Mouse (Mus musculus) stomach, embryonic 16.5 days (tissue): ENCODE data around the gene Msi2. TPM values are rescaled to one million over a fixed set of nuclear protein-coding genes. Genes with fewer than 3 reads are reported as not detected.

Experiments
- ATAC-seq: fragments of 200-750 bp; cut with Nextera tagmentation; 2 replicates; pipeline ENCODE4 v1.8.0; 2017; ENCODE audit warnings: moderate number of reproducible peaks, moderate TSS enrichment; ENCODE audit not compliant: insufficient read depth, low FRiP score
- H3K27ac ChIP-seq: fragments of 300-500 bp; sonication (generic); 2 replicates; pipeline ENCODE4 v1.5.1; 2014; ENCODE audit warnings: low read length
- H3K27me3 ChIP-seq: fragments of 300-500 bp; sonication (generic); 2 replicates; pipeline ENCODE4 v1.6.1; 2014; ENCODE audit warnings: low read length, control low read depth, mixed read lengths; ENCODE audit not compliant: control insufficient read depth, insufficient read depth
- H3K36me3 ChIP-seq: fragments of 300-500 bp; sonication (generic); 2 replicates; pipeline ENCODE4 v1.6.1; 2014; ENCODE audit warnings: low read length; ENCODE audit not compliant: control insufficient read depth, insufficient read depth
- H3K4me1 ChIP-seq: fragments of 300-500 bp; sonication (generic); 2 replicates; pipeline ENCODE4 v1.6.1; 2014; ENCODE audit warnings: low read length, control low read depth, mixed read lengths; ENCODE audit not compliant: control insufficient read depth, insufficient read depth
- H3K4me2 ChIP-seq: fragments of 300-500 bp; sonication (generic); 2 replicates; pipeline ENCODE4 v1.6.1; 2014; ENCODE audit warnings: low read depth, low read length, mixed read lengths
- H3K4me3 ChIP-seq: fragments of 300-500 bp; sonication (generic); replicated peaks from 2 replicates; pipeline ENCODE4 v1.5.1; 2014; ENCODE audit warnings: mild to moderate bottlenecking, low read length
- H3K9ac ChIP-seq: fragments of 300-500 bp; sonication (generic); 2 replicates; pipeline ENCODE4 v1.6.1; 2014; ENCODE audit warnings: low read length
- H3K9me3 ChIP-seq: fragments of 300-500 bp; sonication (generic); replicated peaks from 2 replicates; pipeline ENCODE4 v1.6.1; 2016; ENCODE audit warnings: low read length, control low read depth; ENCODE audit not compliant: control insufficient read depth
- WGBS: fragments of 180-500 bp; shearing (Covaris S2); extraction: QIAGEN DNeasy Blood & Tissue Kit; methylation state at CpG from one replicate; pipeline ENCODE4 v1.1.7; 2014; 5-methylcytosine and 5-hydroxymethylcytosine counted together
- polyA plus RNA-seq: library from polyadenylated mRNA; unstranded; fragments of >200 nt; fragmentation: Nextera tagmentation; extraction: Ambion mirVana; gene quantifications from 2 replicates; pipeline ENCODE4 v1.2.1, GENCODE M21; 2015

Gene Msi2
- polyA plus RNA-seq, 1 experiment from 2014 or later, result 11.7 TPM

DNA sequence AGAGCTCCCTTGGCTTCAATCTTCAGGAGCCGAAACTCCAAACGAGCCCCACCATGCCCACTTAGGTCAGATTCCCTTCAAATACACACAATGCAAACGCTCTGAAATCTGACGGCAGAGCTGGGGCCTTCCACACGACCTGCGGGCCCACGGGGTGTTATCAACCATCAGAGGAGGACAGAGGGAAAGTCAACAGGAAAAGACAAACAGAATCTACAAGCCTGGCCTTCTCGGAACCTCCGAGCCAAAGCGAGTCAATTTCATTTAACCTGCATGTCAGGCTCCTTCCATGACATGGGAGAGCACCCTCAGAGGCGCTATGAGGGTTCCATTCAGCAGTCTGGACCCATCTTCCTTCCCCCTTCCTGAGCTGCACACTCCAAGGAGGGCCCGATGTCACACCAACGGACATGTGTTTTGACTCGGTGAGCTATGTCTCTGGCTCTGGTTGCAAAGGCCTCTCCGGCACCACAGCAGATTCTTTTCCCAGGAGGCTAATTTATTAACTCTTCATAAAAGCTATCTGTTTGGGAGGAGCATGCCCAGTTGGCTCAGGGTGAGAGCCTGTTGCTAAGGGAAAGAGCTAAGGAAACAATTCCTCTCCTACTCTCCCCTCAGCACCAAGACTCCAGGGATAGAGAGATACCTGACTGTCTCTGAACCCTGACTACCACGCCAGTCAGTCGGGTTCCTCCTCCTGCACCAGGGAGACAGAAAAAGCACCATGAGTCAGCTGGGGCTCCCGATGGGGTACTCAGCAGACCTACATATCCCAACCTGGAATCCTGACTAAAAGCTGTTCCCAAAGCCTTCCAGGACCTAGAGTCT, 42.6 kb downstream of the Msi2 start:
- Histone ChIP-seq H3K36me3 (peaks cover 5% of the 10 kb centered on the region; the same call in 1 of the 2 replicates), H3K27ac (no peak overlapping the region; the same call in 1 of the 2 replicates), H3K27me3 (no peaks in the 10 kb centered on the region), H3K9ac (no peak overlapping the region), H3K4me1 (peaks cover 17% of the 10 kb centered on the region; the same call in 1 of the 2 replicates), H3K9me3 (no peaks in the 10 kb centered on the region), H3K4me2 (no peak overlapping the region), H3K4me3 (no peak overlapping the region)
- WGBS, result 56% methylated on average over 18 of the region's 18 CpGs
- ATAC-seq, result no peak

DNA sequence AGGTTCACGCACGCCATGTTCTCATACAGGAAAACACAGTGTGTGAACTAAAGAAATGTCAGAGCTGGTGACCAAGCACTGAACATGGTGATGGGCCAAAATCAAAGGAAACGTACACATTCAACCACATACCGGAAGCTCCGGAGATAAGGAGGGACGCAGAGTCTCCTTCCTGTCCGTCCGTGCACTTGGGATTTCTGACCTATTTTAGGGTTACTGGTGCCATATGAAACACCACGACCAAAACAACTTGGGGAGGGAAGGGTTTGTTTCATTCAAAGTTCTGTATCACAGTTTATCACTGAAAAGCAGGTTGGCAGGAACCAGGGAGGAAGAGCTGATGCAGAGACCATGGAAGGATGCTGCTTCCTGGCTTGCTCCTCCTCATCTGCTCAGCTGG, 44.2 kb downstream of the Msi2 start:
- H3K9me3 ChIP-seq, result no peaks in the 10 kb centered on the region
- no peak overlapping the region for H3K4me3 ChIP-seq
- ATAC-seq, result no peak
- H3K4me2 ChIP-seq, result no peak overlapping the region
- WGBS, result 86% methylated on average over 9 of the region's 9 CpGs
- H3K4me1 ChIP-seq, result peaks cover 17% of the 10 kb centered on the region; the same call in 1 of the 2 replicates
- no peaks in the 10 kb centered on the region for H3K27me3 ChIP-seq
- peaks cover 5% of the 10 kb centered on the region; the same call in 1 of the 2 replicates for H3K36me3 ChIP-seq
- no peak overlapping the region for H3K9ac ChIP-seq
- no peak overlapping the region for H3K27ac ChIP-seq

DNA sequence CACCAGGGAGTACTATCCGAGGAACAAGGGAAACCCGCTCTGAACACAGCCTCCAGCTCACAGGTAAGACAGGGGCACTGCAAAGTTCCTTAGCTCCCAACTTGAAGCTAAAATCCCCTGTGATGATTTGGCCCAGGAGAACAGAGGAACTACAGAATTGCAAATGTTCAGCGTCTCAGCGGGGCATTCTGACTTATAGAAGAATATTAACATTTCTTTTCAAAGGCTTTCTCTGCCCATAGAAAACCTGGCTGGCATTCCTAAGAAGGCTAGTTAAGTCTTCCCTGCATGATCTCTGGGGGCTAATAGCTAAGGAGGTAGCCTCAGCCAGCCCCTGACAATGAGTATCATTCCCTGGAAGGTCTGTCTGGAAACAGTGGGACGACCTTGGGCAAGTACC, 47.4 kb downstream of the Msi2 start:
- Histone ChIP-seq H3K4me1 (peaks cover 5% of the 10 kb centered on the region; the same call in 1 of the 2 replicates), H3K27me3 (no peaks in the 10 kb centered on the region), H3K9ac (no peak overlapping the region), H3K36me3 (peaks cover 9% of the 10 kb centered on the region; the same call in 1 of the 2 replicates), H3K4me3 (no peak overlapping the region), H3K4me2 (no peak overlapping the region), H3K27ac (no peak overlapping the region), H3K9me3 (no peaks in the 10 kb centered on the region)
- ATAC-seq, result no peak
- WGBS, result 88% methylated on average over 5 of the region's 5 CpGs

DNA sequence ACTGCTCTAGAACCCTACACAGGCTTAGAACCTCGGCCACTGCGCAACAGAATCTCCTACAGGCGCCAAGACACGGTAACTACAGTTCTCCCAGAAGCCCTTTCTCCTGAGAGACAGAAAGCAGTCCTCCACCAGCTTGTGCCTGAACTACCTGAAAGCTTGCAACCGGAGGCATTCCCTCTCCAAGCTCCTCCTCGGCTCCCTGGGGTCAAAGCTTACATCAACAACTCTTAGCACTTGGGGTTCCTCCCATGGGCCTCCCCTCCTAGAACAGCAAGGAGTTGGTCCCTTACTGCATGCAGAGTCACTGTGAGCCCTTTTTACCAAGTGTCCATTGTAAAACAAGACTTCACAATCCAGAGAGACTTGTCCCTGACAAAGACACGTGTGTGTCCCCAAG, 49.2 kb downstream of the Msi2 start:
- no peak overlapping the region for H3K4me2 ChIP-seq
- no peaks in the 10 kb centered on the region for H3K9me3 ChIP-seq
- no peaks in the 10 kb centered on the region for H3K4me1 ChIP-seq
- H3K9ac ChIP-seq, result no peak overlapping the region
- no peak overlapping the region for H3K4me3 ChIP-seq
- H3K27ac ChIP-seq, result no peak overlapping the region
- WGBS, result 80% methylated on average over 7 of the region's 7 CpGs
- H3K27me3 ChIP-seq, result no peaks in the 10 kb centered on the region
- no peak for ATAC-seq
- H3K36me3 ChIP-seq, result peaks cover 8% of the 10 kb centered on the region; the same call in 1 of the 2 replicates

DNA sequence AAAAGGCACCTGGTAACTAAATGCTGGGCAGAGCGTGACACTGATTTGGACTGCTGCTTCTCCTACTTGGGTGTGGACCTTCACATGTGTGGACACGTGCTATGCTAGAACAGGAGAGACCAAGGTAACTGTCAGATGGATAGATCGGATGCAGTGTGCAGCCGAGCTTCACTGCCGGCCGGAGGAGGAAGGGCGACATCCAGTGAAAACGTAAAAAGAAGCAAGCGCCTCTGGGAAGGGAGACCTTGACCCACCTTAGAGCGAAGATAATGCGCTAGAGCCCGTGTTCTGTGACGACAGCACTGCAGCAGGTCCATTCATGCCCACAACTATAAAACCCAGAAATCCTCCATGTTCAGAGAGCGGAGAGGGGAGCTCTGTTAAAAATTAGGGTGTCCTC, 50.0 kb downstream of the Msi2 start:
- 89% methylated on average over 14 of the region's 14 CpGs for WGBS

DNA sequence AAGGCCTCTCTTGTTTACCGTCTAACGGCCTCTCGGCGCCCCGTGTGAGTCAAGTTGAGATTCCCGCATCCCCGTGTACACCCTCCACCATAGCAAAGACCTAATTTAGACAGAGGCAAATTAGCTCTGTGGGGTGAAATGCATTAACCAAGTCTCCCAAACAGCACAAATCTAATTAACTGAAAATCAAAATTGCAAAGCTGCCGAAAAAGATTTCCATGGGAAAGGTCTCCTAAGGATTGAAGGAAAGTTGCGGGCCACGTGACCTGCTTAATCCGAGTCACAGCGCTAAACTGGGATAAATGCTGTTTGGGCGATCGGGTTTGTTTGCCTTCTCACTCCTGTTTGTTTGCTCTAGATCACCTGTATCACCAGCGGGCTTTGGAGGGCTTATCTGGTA, 52.5 kb downstream of the Msi2 start:
- 72% methylated on average over 15 of the region's 15 CpGs for WGBS
- Histone ChIP-seq H3K4me3 (no peak overlapping the region), H3K9ac (no peak overlapping the region), H3K27ac (no peak overlapping the region), H3K36me3 (0 out of 2 replicates have a peak, but pooled peaks cover 4% of the 10 kb centered on the region), H3K9me3 (no peaks in the 10 kb centered on the region), H3K4me1 (no peaks in the 10 kb centered on the region), H3K4me2 (no peak overlapping the region), H3K27me3 (no peaks in the 10 kb centered on the region)
- ATAC-seq, result no peak

More for the DNA sequence above, 50.0 kb downstream of the Msi2 start:
- no peak overlapping the region for H3K4me2 ChIP-seq
- no peak overlapping the region for H3K9ac ChIP-seq
- H3K27me3 ChIP-seq, result no peaks in the 10 kb centered on the region
- H3K4me1 ChIP-seq, result no peaks in the 10 kb centered on the region
- no peak for ATAC-seq
- no peak overlapping the region for H3K4me3 ChIP-seq
- no peaks in the 10 kb centered on the region for H3K9me3 ChIP-seq
- 0 out of 2 replicates have a peak, but pooled peaks cover 4% of the 10 kb centered on the region for H3K36me3 ChIP-seq
- no peak overlapping the region for H3K27ac ChIP-seq

DNA sequence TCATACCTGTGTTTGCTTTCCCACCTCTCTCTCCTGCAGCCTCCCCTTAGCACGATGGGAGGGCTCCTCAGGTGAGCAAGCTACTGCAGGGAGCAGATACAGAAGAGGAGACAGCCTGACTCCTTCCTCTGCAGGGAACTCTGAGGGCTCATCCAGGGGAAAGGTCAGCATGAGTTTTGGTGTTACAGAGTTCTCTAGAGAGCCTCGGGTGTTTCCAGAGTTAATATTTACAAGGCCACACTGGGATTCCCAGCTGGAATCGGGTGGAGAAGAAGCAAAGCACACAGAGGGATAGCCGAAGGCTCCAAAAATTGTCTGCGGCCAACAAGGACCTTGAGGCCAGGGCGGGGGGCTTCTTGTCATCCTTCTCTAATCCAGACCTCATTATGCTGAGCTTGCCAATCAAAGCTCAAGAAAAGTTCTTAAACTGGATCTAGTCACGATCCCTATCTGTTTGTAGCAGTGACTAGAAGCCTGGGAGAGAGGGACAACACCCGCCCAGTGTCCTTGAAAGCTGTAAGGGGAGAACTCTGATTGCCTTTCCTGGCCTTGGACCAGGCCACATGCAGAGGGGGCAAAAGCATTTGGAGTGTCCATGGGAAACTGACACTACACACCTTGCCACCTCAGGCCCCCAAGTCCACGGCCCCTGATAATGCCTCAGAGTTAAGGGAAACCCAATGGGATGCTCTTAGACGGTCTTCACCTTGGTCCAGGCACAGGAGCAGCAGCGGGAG, 56.7 kb downstream of the Msi2 start:
- Histone ChIP-seq H3K4me2 (no peak overlapping the region), H3K4me3 (no peak overlapping the region), H3K27ac (no peak overlapping the region), H3K9me3 (no peaks in the 10 kb centered on the region), H3K9ac (no peak overlapping the region), H3K27me3 (no peaks in the 10 kb centered on the region), H3K4me1 (no peaks in the 10 kb centered on the region), H3K36me3 (no peaks in the 10 kb centered on the region)
- ATAC-seq, result no peak
- WGBS, result 67% methylated on average over 11 of the region's 11 CpGs

DNA sequence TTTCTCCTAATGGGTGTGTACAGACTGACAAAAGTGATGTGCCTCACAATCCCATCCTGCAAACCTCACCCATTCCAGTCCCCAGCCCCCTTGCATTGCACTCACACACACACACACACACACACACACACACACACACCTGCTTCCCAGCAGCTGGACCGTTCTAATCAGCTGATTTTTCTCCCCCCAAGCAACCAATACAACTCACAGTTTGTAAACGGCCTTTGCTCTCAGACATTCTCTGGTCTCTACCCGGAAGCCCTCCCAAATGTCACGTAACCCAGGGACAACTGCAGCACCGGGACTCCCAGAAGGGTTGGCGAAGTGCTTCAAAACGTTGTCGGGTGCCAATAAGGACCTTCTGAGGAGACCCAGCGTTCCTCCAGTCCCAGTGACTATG, 57.9 kb downstream of the Msi2 start:
- no peaks in the 10 kb centered on the region for H3K36me3 ChIP-seq
- 81% methylated on average over 9 of the region's 9 CpGs for WGBS
- H3K4me3 ChIP-seq, result no peak overlapping the region
- no peak overlapping the region for H3K9ac ChIP-seq
- no peak overlapping the region for H3K4me2 ChIP-seq
- ATAC-seq, result no peak
- no peaks in the 10 kb centered on the region for H3K9me3 ChIP-seq
- no peak overlapping the region for H3K27ac ChIP-seq
- no peaks in the 10 kb centered on the region for H3K27me3 ChIP-seq
- H3K4me1 ChIP-seq, result peaks cover 4% of the 10 kb centered on the region; the same call in 1 of the 2 replicates

DNA sequence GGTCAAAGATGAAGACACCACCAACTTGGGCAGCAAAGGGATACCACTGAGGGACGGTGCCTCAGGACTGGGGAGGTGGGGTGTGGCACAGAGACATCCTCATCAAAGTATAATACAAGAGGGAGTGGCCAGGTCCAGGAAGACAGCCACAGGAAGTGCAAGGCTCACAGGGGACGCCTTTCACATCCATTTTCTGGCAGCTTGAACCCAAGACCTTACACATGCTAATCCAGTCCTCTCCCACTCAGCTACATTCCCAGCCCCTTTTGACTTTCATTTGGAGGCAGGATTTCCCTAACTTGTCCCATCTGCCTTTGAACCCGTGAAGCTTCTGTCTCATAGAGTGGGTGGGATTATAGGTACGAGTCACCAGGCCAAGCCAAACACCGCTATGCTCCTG, 59.4 kb downstream of the Msi2 start:
- Histone ChIP-seq H3K4me2 (no peak overlapping the region), H3K27ac (no peak overlapping the region), H3K36me3 (no peaks in the 10 kb centered on the region), H3K27me3 (no peaks in the 10 kb centered on the region), H3K4me3 (no peak overlapping the region), H3K9ac (no peak overlapping the region), H3K9me3 (no peaks in the 10 kb centered on the region), H3K4me1 (peaks cover 11% of the 10 kb centered on the region; the same call in 1 of the 2 replicates)
- ATAC-seq, result no peak
- 86% methylated on average over 5 of the region's 5 CpGs for WGBS
